Mouse (Mus musculus) MEL (cell line): ENCODE data around the gene Wdfy3.

Source experiments
- BHLHE40 ChIP-seq: IDR thresholded peaks from 2 replicates; pipeline ENCODE4 v1.6.1; 2012; ENCODE audit warnings: low read depth, mild to moderate bottlenecking, inconsistent platforms, low read length, improper control_type of control experiment, borderline replicate concordance
- CHD2 ChIP-seq: IDR thresholded peaks from 2 replicates; pipeline ENCODE4 v1.6.1; 2011; ENCODE audit warnings: low read length, improper control_type of control experiment
- CTCF ChIP-seq, 3 experiments: IDR thresholded peaks in 2 of 3; conservative IDR thresholded peaks in 1 of 3; 2 replicates each; pipeline ENCODE4 v1.5.1; 2011 to 2012; ENCODE audit warnings: low read length in 3 of 3, low read depth in 2 of 3, mild to moderate bottlenecking in 2 of 3, improper control_type of control experiment in 1 of 3, inconsistent platforms in 1 of 3, mixed read lengths in 1 of 3, moderate library complexity in 1 of 3; ENCODE audit not compliant: control insufficient read depth in 1 of 3, insufficient read depth in 1 of 3, poor library complexity in 1 of 3, severe bottlenecking in 1 of 3
- E2F4 ChIP-seq: IDR thresholded peaks from 2 replicates; pipeline ENCODE4 v1.6.1; 2011; ENCODE audit warnings: low read depth, low read length, improper control_type of control experiment, borderline replicate concordance
- EP300 ChIP-seq, 2 experiments: IDR thresholded peaks; 2 replicates each; pipeline ENCODE4 v1.6.1; 2011; ENCODE audit warnings: improper control_type of control experiment in 2 of 2, low read length in 2 of 2, low read depth in 1 of 2, mild to moderate bottlenecking in 1 of 2
- GATA1 ChIP-seq: IDR thresholded peaks from 2 replicates; pipeline ENCODE4 v1.6.1; 2011; ENCODE audit warnings: low read depth, low read length, improper control_type of control experiment
- MXI1 ChIP-seq: IDR thresholded peaks from 2 replicates; pipeline ENCODE4 v1.6.1; 2011; ENCODE audit warnings: mild to moderate bottlenecking, low read depth, low read length, improper control_type of control experiment
- MYB ChIP-seq: IDR thresholded peaks from 2 replicates; pipeline ENCODE4 v1.6.1; 2011; ENCODE audit warnings: mild to moderate bottlenecking, low read depth, low read length, improper control_type of control experiment
- NRF1 ChIP-seq: IDR thresholded peaks from 2 replicates; pipeline ENCODE4 v1.6.1; 2014; ENCODE audit warnings: low read depth, mild to moderate bottlenecking, inconsistent platforms, low read length, improper control_type of control experiment, moderate library complexity; ENCODE audit not compliant: poor library complexity, insufficient read depth, severe bottlenecking
- POLR2A ChIP-seq, 2 experiments: IDR thresholded peaks; 2 replicates each; pipeline ENCODE4 v1.6.1; 2011 to 2012; ENCODE audit warnings: low read length in 2 of 2, mild to moderate bottlenecking in 2 of 2, control low read depth in 1 of 2, improper control_type of control experiment in 1 of 2, low read depth in 1 of 2, moderate library complexity in 1 of 2; ENCODE audit not compliant: control insufficient read depth in 1 of 2, insufficient read depth in 1 of 2, poor library complexity in 1 of 2
- POLR2AphosphoS5 ChIP-seq: IDR thresholded peaks from 2 replicates; pipeline ENCODE4 v1.6.1; 2012; ENCODE audit warnings: low read depth, borderline replicate concordance, mild to moderate bottlenecking, inconsistent platforms, low read length, moderate library complexity, mixed read lengths
- TAL1 ChIP-seq: IDR thresholded peaks from 2 replicates; pipeline ENCODE4 v1.6.1; 2012; ENCODE audit warnings: mild to moderate bottlenecking, inconsistent platforms, low read length, moderate library complexity, mixed read lengths
- UBTF ChIP-seq: IDR thresholded peaks from 2 replicates; pipeline ENCODE4 v1.6.1; 2012; ENCODE audit warnings: low read depth, mild to moderate bottlenecking, inconsistent platforms, low read length, improper control_type of control experiment, moderate library complexity, borderline replicate concordance; ENCODE audit not compliant: insufficient read depth
- USF2 ChIP-seq, 2 experiments: IDR thresholded peaks; 2 replicates each; pipeline ENCODE4 v1.6.1; 2011 to 2012; ENCODE audit warnings: improper control_type of control experiment in 2 of 2, low read length in 2 of 2, borderline replicate concordance in 1 of 2, inconsistent platforms in 1 of 2, low read depth in 1 of 2, mild to moderate bottlenecking in 1 of 2; ENCODE audit not compliant: insufficient read depth in 1 of 2

GRCm38 (mm10) chr5:102046617-102047116 is 23.1 kb downstream of the Wdfy3 start:
- TF ChIP-seq USF2 (IDR thresholded peaks at IDR 0.05; ENCODE audit: borderline replicate concordance in 1 of 2, insufficient read depth in 1 of 2, low read depth in 1 of 2, low read length in 2 of 2) (no peak), NRF1 (no peak), CTCF (IDR thresholded peaks at IDR 0.05 in 2 of 3, conservative IDR thresholded peaks at IDR 0.05 in 1 of 3; ENCODE audit: control insufficient read depth in 1 of 3, insufficient read depth in 1 of 3, low read depth in 2 of 3, low read length in 3 of 3, poor library complexity in 1 of 3, severe bottlenecking in 1 of 3) (no peak), POLR2A (IDR thresholded peaks at IDR 0.05; ENCODE audit: control insufficient read depth in 1 of 2, insufficient read depth in 1 of 2, low read depth in 1 of 2, low read length in 2 of 2, poor library complexity in 1 of 2) (no peak), CHD2 (no peak), GATA1 (no peak), TAL1 (no peak), EP300 (IDR thresholded peaks at IDR 0.05; ENCODE audit: low read depth in 1 of 2, low read length in 2 of 2) (no peak), MYB (no peak), UBTF (0 out of 2 replicates have a peak, but pooled peaks have one; percentile 6), POLR2AphosphoS5 (no peak), MXI1 (no peak), BHLHE40 (no peak), E2F4 (no peak)
